Mouse (Mus musculus) CH12.LX (cell line): ENCODE results near the gene Rnf5. TPM values are rescaled to one million over a fixed set of nuclear protein-coding genes. Genes with fewer than 3 reads are reported as not detected.

ENCODE experiments used
- DNase-seq: peaks from one replicate; pipeline ENCODE4 v3.0.0-alpha.2; 2013; ENCODE audit errors: extremely low read depth
- H3K27ac ChIP-seq: 2 replicates; pipeline ENCODE4 v1.5.1; 2012; ENCODE audit warnings: low read depth, mild to moderate bottlenecking, control low read depth, moderate library complexity; ENCODE audit not compliant: insufficient read depth
- H3K27me3 ChIP-seq: replicated peaks from 2 replicates; pipeline ENCODE3; 2012; ENCODE audit warnings: inconsistent platforms
- H3K36me3 ChIP-seq, 2 experiments: replicated peaks in 1 of 2; 2 replicates each; pipeline versions ENCODE3 to v1.6.1; 2012; ENCODE audit warnings: inconsistent platforms in 1 of 2, low read length in 1 of 2, mild to moderate bottlenecking in 1 of 2, mixed read lengths in 1 of 2, moderate library complexity in 1 of 2; ENCODE audit not compliant: control insufficient read depth in 1 of 2, insufficient read depth in 1 of 2
- H3K4me1 ChIP-seq, 2 experiments: 2 replicates each; pipeline ENCODE4 v1.6.1; 2012; ENCODE audit warnings: inconsistent platforms in 1 of 2, moderate library complexity in 1 of 2; ENCODE audit not compliant: insufficient read depth in 2 of 2, control insufficient read depth in 1 of 2
- H3K4me2 ChIP-seq: 2 replicates; pipeline ENCODE4 v1.6.1; 2012; ENCODE audit warnings: low read depth, mild to moderate bottlenecking, control low read depth; ENCODE audit not compliant: poor library complexity, insufficient read depth, severe bottlenecking
- H3K4me3 ChIP-seq, 3 experiments: fragments of 150-350 bp in 1 of 3; sonication (generic) in 1 of 3; replicated peaks in 1 of 3; 2 replicates each; pipeline versions ENCODE3 to v1.5.1; 2011 to 2012; ENCODE audit warnings: low read depth in 2 of 3, low read length in 2 of 3, mild to moderate bottlenecking in 2 of 3, moderate library complexity in 2 of 3, control low read depth in 1 of 3, improper control_type of control experiment in 1 of 3, inconsistent platforms in 1 of 3, mixed read lengths in 1 of 3; ENCODE audit not compliant: poor library complexity in 1 of 3
- H3K79me2 ChIP-seq: replicated peaks from 2 replicates; pipeline ENCODE4 v1.6.1; 2012; ENCODE audit warnings: mild to moderate bottlenecking, moderate library complexity; ENCODE audit not compliant: control insufficient read depth, poor library complexity, insufficient read depth, severe bottlenecking; ENCODE audit errors: extremely low read depth
- H3K9ac ChIP-seq: 2 replicates; pipeline ENCODE4 v1.6.1; 2012; ENCODE audit warnings: low read depth, mild to moderate bottlenecking, control low read depth, moderate library complexity; ENCODE audit not compliant: insufficient read depth
- H3K9me3 ChIP-seq: replicated peaks from 2 replicates; pipeline ENCODE3; 2012; ENCODE audit warnings: low read length, inconsistent platforms, mixed read lengths
- CHD1 ChIP-seq: IDR thresholded peaks from 2 replicates; pipeline ENCODE4 v1.6.1; 2012; ENCODE audit warnings: low read depth, low read length, improper control_type of control experiment, inconsistent platforms
- EP300 ChIP-seq: IDR thresholded peaks from 2 replicates; pipeline ENCODE4 v1.6.1; 2011; ENCODE audit warnings: low read length, improper control_type of control experiment
- GABPA ChIP-seq: IDR thresholded peaks from 2 replicates; pipeline ENCODE4 v1.6.1; 2012; ENCODE audit warnings: low read depth, low read length, improper control_type of control experiment, inconsistent platforms; ENCODE audit not compliant: insufficient replicate concordance
- IRF4 ChIP-seq: IDR thresholded peaks from 2 replicates; pipeline ENCODE4 v1.6.1; 2014; ENCODE audit warnings: low read depth, mild to moderate bottlenecking, inconsistent platforms, low read length, improper control_type of control experiment
- JUN ChIP-seq: IDR thresholded peaks from 2 replicates; pipeline ENCODE4 v1.6.1; 2011; ENCODE audit warnings: low read depth, mild to moderate bottlenecking, low read length, improper control_type of control experiment, moderate library complexity; ENCODE audit not compliant: insufficient read depth
- KAT2A ChIP-seq: IDR thresholded peaks from 2 replicates; pipeline ENCODE4 v1.6.1; 2012; ENCODE audit warnings: low read length, improper control_type of control experiment, inconsistent platforms; ENCODE audit not compliant: insufficient replicate concordance
- MAX ChIP-seq: IDR thresholded peaks from 2 replicates; pipeline ENCODE4 v1.6.1; 2011; ENCODE audit warnings: low read length, improper control_type of control experiment
- MXI1 ChIP-seq: IDR thresholded peaks from 2 replicates; pipeline ENCODE4 v1.6.1; 2011; ENCODE audit warnings: mild to moderate bottlenecking, low read depth, low read length, improper control_type of control experiment
- MYC ChIP-seq: IDR thresholded peaks from 2 replicates; pipeline ENCODE4 v1.6.1; 2011; ENCODE audit warnings: low read depth, mild to moderate bottlenecking, improper control_type of control experiment, low read length
- NELFE ChIP-seq: IDR thresholded peaks from 2 replicates; pipeline ENCODE4 v1.6.1; 2011; ENCODE audit warnings: low read depth, low read length, improper control_type of control experiment
- NRF1 ChIP-seq: IDR thresholded peaks from 2 replicates; pipeline ENCODE4 v1.6.1; 2014; ENCODE audit warnings: low read depth, mild to moderate bottlenecking, inconsistent platforms, low read length, improper control_type of control experiment, moderate library complexity
- PAX5 ChIP-seq: IDR thresholded peaks from 2 replicates; pipeline ENCODE4 v1.6.1; 2012; ENCODE audit warnings: low read length, inconsistent platforms, mixed read lengths
- POLR2A ChIP-seq: IDR thresholded peaks from 2 replicates; pipeline ENCODE4 v1.6.1; 2011; ENCODE audit warnings: low read depth, mild to moderate bottlenecking, improper control_type of control experiment, low read length
- RCOR1 ChIP-seq: conservative IDR thresholded peaks from 2 replicates; pipeline ENCODE4 v1.6.1; 2012; ENCODE audit warnings: low read depth, mild to moderate bottlenecking, inconsistent platforms, low read length, improper control_type of control experiment
- SIN3A ChIP-seq: IDR thresholded peaks from 2 replicates; pipeline ENCODE4 v1.6.1; 2012; ENCODE audit warnings: low read length, improper control_type of control experiment, inconsistent platforms
- SMC3 ChIP-seq: IDR thresholded peaks from 2 replicates; pipeline ENCODE4 v1.6.1; 2011; ENCODE audit warnings: low read depth, low read length, improper control_type of control experiment
- TBP ChIP-seq: conservative IDR thresholded peaks from 2 replicates; pipeline ENCODE4 v1.6.1; 2011; ENCODE audit warnings: low read depth, low read length, improper control_type of control experiment
- TCF12 ChIP-seq: IDR thresholded peaks from 2 replicates; pipeline ENCODE4 v1.6.1; 2014; ENCODE audit warnings: low read depth, mild to moderate bottlenecking, inconsistent platforms, low read length, improper control_type of control experiment
- USF1 ChIP-seq: IDR thresholded peaks from 2 replicates; pipeline ENCODE4 v1.6.1; 2014; ENCODE audit warnings: low read depth, mild to moderate bottlenecking, inconsistent platforms, low read length, improper control_type of control experiment
- ZMIZ1 ChIP-seq: IDR thresholded peaks from 2 replicates; pipeline ENCODE4 v1.6.1; 2012; ENCODE audit warnings: low read depth, mild to moderate bottlenecking, inconsistent platforms, low read length, improper control_type of control experiment
- ZNF384 ChIP-seq: IDR thresholded peaks from 2 replicates; pipeline ENCODE4 v1.6.1; 2012; ENCODE audit warnings: low read depth, low read length, improper control_type of control experiment, inconsistent platforms
- dilution Hi-C: fragments of 300-500 bp; cut with MboI; formaldehyde crosslinking; loops from 2 replicates; pipeline ENCODE4 v1.14.3; 2020; ENCODE audit warnings: low sequenced_read_pairs; ENCODE audit not compliant: extremely low pct_unique_long_range_greater_than_20kb, extremely low pct_ligation_motif_present
- in situ Hi-C: fragments of 300-500 bp; cut with MboI; formaldehyde crosslinking; loops from 3 replicates; pipeline ENCODE4 v1.14.3; 2019; ENCODE audit warnings: low sequenced_read_pairs, low pct_ligation_motif_present, low pct_unique_long_range_greater_than_20kb, mixed read lengths
- polyA plus RNA-seq: library from polyadenylated mRNA; unstranded; fragments of >175 nt; gene quantifications from 2 replicates; pipeline ENCODE4 v1.2.1, GENCODE M21; 2012; ENCODE audit warnings: low read depth; ENCODE audit not compliant: insufficient read length
- total RNA-seq, 2 experiments: library from RNA; depleted of rRNA; stranded (reverse); fragments of 300-350 nt in 1 of 2; fragments of >200 nt in 1 of 2; gene quantifications; 2 replicates each; pipeline ENCODE4 v1.2.3; 2012 to 2014

Rnf5 gene
- total and polyA plus RNA-seq, 3 experiments, result 8.4 to 35.1 (median 20.6) TPM

DNA sequence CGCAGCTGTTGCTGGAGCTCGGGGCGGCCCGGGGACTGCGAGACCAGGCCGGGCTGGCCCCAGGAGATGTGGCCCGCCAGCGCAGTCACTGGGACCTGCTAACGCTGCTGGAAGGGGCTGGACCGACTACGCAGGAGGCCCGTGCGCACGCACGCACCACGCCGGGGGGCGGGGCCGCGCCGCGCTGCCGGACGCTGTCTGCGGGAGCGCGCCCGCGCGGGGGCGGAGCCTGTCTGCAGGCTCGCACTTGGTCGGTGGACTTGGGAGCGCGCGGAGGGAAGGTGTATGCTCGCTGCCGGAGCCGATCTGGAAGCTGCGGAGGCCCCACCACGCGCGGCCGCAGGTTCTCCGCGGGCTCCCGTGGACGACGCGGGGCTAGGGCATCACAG, 16.1 kb downstream of the Rnf5 start (continued):
- no peak for TF ChIP-seq PAX5
- no peak for TF ChIP-seq RCOR1
- no peak for TF ChIP-seq JUN
- no peak for TF ChIP-seq CHD1
- TF ChIP-seq IRF4, result no peak
- TF ChIP-seq MXI1, result peak; percentile 22; the same call in 1 of the 2 replicates

DNA sequence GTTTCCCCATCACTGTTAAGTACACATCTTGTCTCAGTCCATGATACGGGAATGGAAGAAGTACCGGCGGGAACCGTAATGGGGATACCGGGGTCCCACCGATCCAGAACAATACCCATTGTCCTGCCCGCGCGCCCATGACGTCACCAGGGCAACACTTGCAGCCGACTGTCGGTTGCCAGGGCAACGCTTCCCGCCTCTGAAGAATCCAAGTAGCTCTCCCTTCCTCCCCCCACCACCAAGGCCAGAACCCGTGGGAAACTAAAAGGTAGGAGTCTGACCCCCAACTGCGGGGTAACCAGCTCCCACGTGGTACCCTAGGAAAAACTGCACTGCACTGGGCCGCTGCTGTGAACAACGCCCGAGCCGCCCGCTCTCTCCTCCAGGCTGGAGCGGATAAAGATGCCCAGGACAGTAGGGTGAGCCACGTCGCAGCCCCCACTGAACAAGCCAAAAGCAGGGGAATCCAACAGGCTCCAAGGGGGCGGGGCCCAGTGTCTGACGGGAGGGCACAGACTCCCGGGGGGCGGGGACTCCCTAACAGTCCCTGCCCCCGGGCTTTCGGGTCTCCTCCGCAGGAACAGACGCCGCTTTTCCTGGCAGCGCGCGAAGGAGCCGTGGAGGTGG, 16.6 kb downstream of the Rnf5 start:
- TF ChIP-seq ZNF384 (no peak), TBP (no peak), KAT2A (no peak), TCF12 (no peak), NRF1 (no peak), POLR2A (no peak), MXI1 (peak; percentile 74), ZMIZ1 (peak; percentile 7; the same call in 1 of the 2 replicates), SIN3A (peak; percentile 26; the same call in 1 of the 2 replicates), USF1 (peak; percentile 3; the same call in 1 of the 2 replicates), NELFE (no peak), SMC3 (no peak), EP300 (no peak), GABPA (no peak), MAX (0 out of 2 replicates have a peak, but pooled peaks have one; percentile 24), MYC (no peak)
- Histone ChIP-seq H3K9ac (peak overlapping the region; percentile 63), H3K4me2 (peak overlapping the region; percentile 77), H3K27ac (no peak overlapping the region), H3K79me2 (no peaks in the 10 kb centered on the region; the same call in 1 of the 2 replicates), H3K27me3 (peaks cover 4% of the 10 kb centered on the region), H3K9me3 (no peaks in the 10 kb centered on the region), H3K4me1 (peaks cover 3 to 28% of the 10 kb centered on the region in 2 experiments; a peak in 2 of 4 replicates), H3K4me3 (peak overlapping the region; percentile 62 to 82 (median 74)), H3K36me3 (no peaks in the 10 kb centered on the region)
- in situ Hi-C loops, result no loop called here
- dilution Hi-C loops, result no loop called here
- peak; percentile 83 for DNase-seq
